Comparison of ENCODE assay signal across 20 mouse cellular contexts in genomic region chr11:32931928-32932327, GRCm38 (mm10).
"Had no signal": no experiment of that assay in that cellular context is flagged by ENCODE, and none has a peak within 500 bp of the region (broad histone marks: within the 10 kb centered on the region; RNA-seq: fewer than 3 reads in every experiment).

No protein-coding gene starts in this region.

- ATAC-seq: midbrain, embryonic 13.5 days had no signal

- H3K4me3 ChIP-seq: limb, embryonic 15.5 days; lung, embryonic 15.5 days; megakaryocyte, embryonic 14.5 days; midbrain, embryonic 10.5 days; myocyte; neural tube, embryonic 13.5 days had no signal

- H3K27ac ChIP-seq: limb, embryonic 15.5 days; liver, embryonic 14.5 days; lung, embryonic 15.5 days; midbrain, embryonic 10.5 days; midbrain, embryonic 13.5 days; neural tube, embryonic 13.5 days had no signal

- H3K27me3 ChIP-seq: lung, embryonic 15.5 days; neural tube, embryonic 13.5 days had no signal

- H3K36me3 ChIP-seq: limb, embryonic 15.5 days; lung, embryonic 15.5 days; midbrain, embryonic 10.5 days; midbrain, embryonic 13.5 days; neural tube, embryonic 13.5 days had no signal

- H3K4me1 ChIP-seq: megakaryocyte, embryonic 14.5 days had no signal

- H3K9ac ChIP-seq: limb, embryonic 15.5 days; liver, embryonic 14.5 days; lung, embryonic 15.5 days; midbrain, embryonic 13.5 days; neural tube, embryonic 13.5 days had no signal

- H3K9me3 ChIP-seq: limb, embryonic 15.5 days; lung, embryonic 15.5 days; midbrain, embryonic 10.5 days; midbrain, embryonic 13.5 days; neural tube, embryonic 13.5 days had no signal

- H3K4me2 ChIP-seq: limb, embryonic 15.5 days; liver, embryonic 11.5 days; lung, embryonic 15.5 days had no signal

- DNase-seq: kidney, adult 2 months; kidney, postnatal 10 days; kidney, postnatal 36 days; left cerebral cortex, postnatal 4 days; lung, adult 18-20 months; lung, postnatal 10 days; lung, postnatal 36 days; retina, postnatal 1 day; right cerebral cortex, postnatal 25 days; thymus, adult 18-20 months; thymus, postnatal 36 days had no signal
